Mouse (Mus musculus) splenic B cell, adult 2 months (primary cell): Measurements from ENCODE around the gene Zfp940.
A peak's percentile ranks its signal among the peaks of the same experiment; 100 is the strongest.
"Not testable (repeated sequence)": the region's sequence is repeated elsewhere in the genome, so short reads cannot be mapped to it uniquely, and the experiment has no call there.

ENCODE experiments used
- DNase-seq: peaks from one replicate; pipeline ENCODE4 v3.0.0-alpha.2; 2011; ENCODE audit warnings: low read depth, low spot score
- H3K27me3 ChIP-seq: 2 replicates; pipeline ENCODE4 v1.6.1; 2012; ENCODE audit warnings: mild to moderate bottlenecking, low read length, moderate library complexity, mixed read lengths; ENCODE audit not compliant: control insufficient read depth, poor library complexity, insufficient read depth, severe bottlenecking
- H3K36me3 ChIP-seq: 2 replicates; pipeline ENCODE4 v1.6.1; 2012; ENCODE audit warnings: mild to moderate bottlenecking, low read length, moderate library complexity, mixed read lengths; ENCODE audit not compliant: control insufficient read depth, poor library complexity, insufficient read depth, severe bottlenecking

Zfp940 gene

GRCm38 (mm10) chr7:29853219-29853842, at the start of gene Zfp940:
TSS of gene Zfp940 (minus strand) at chr7:29853669.
- DNase-seq = peak; percentile 85
- no peaks in the 10 kb centered on the region for H3K27me3 ChIP-seq
- no peaks in the 10 kb centered on the region for H3K36me3 ChIP-seq

- Histone ChIP-seq H3K27me3 (no peaks in the 10 kb centered on the region), H3K36me3 (peaks cover 17% of the 10 kb centered on the region)
- peak; percentile 5 for DNase-seq
These were observed 44.9 kb upstream of the Zfp940 start for GRCm38 (mm10) chr7:29898351-29898750.

DNA sequence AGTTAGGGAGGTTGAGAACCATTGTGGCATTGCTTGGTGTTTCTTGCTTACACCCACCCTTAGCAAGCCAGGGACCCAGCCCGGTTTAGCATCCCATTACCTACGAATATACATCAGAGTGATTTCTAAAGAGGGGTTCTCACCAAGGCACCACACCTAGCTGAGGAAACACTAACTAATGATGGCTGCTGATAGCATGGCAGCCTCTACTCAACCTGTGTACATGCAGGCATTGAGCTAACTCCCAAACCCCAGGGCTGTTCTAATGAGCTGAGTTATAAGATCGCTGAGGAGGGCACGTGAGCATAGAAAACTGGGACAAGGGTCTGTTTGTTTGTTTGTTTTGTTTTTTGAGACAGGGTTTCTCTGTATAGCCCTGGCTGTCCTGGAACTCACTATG, 39.3 kb upstream of the Zfp940 start:
- Histone ChIP-seq H3K27me3 (no peaks in the 10 kb centered on the region), H3K36me3 (peaks cover 17% of the 10 kb centered on the region)
- DNase-seq = no peak

DNA sequence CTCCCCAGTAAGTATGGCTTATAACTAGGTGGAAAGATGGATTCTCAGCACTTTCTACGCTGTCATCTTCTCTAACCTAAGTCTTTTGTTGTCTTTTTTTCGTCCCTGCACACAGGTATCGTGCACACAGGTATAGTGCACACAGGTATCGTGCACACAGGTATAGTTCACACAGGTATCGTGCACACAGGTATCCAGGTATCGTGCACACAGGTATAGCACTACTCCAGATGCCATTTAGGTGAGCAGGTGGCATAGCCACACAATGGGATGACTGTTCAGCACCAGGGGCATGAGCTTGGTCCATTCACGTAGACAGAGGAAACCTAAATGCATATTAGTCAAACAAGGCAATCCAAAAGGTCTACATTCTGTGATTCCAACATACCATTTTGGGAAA, 37.0 kb upstream of the Zfp940 start:
- Histone ChIP-seq H3K36me3 (peaks cover 7% of the 10 kb centered on the region), H3K27me3 (no peaks in the 10 kb centered on the region)
- no peak for DNase-seq

GRCm38 (mm10) chr7:29880916-29881315, 27.4 kb upstream of the Zfp940 start:
- no peak for DNase-seq
- Histone ChIP-seq H3K36me3 (no peaks in the 10 kb centered on the region), H3K27me3 (no peaks in the 10 kb centered on the region; the same call in 1 of the 2 replicates)

DNA sequence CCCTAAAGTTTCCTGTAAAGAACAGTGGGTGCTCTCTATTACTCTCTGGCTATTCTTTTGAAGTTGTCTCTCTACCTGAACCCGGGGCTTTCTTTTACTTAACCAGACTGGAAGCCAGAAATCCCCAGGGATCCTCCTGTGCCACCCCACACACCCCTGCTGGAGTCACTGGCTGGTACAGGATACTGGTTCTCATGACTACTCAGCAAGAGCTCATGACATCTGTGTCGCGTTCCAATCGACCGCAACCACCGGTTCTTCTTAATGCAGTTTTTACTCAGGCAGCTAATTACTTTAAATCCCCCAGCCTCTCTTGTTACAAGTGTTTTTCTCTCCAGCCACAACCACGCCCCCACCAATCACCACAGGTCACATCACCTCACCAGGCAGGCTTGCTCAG, 26.6 kb upstream of the Zfp940 start:
- Histone ChIP-seq H3K27me3 (no peaks in the 10 kb centered on the region; the same call in 1 of the 2 replicates), H3K36me3 (peaks cover 7% of the 10 kb centered on the region; the same call in 1 of the 2 replicates)
- DNase-seq = no peak

DNA sequence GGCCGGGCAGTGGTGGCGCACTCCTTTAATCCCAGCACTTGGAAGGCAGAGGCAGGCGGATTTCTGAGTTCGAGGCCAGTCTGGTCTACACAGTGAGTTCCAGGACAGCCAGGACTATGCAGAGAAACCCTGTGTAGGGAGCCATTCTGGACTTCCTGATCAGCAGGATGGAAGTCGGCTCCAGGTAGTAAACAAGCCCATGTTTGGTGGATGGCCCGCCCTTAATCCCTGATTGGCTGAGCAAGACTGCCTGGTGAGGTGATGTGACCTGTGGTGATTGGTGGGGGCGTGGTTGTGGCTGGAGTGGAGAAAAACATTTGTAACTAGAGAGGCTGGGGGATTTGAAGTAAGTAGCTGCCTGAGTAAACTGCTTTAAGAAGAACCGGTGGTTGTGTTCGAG, 24.1 kb upstream of the Zfp940 start:
- H3K27me3 ChIP-seq, DNase-seq: not testable (repeated sequence)
- peaks cover 17% of the 10 kb centered on the region; the same call in 1 of the 2 replicates for H3K36me3 ChIP-seq

DNA sequence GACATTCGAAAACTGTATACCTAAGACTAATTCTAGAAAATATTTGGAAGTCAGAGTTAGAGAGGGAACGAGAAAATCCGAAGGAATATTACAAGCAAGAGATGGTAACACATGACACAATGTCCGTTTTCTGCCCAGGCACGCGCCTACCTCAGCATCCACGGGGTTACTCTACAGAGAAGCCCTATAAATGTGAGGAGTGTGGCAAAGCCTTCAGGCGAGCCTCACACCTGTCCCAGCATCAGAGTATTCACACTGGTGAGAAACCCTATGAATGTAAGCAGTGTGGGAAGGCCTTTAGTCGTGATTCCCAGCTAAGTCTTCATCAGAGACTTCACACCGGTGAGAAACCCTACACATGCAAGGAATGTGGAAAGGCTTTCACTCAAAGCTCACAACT, 20.8 kb upstream of the Zfp940 start:
- Histone ChIP-seq H3K36me3 (peaks cover 17% of the 10 kb centered on the region; the same call in 1 of the 2 replicates), H3K27me3 (no peaks in the 10 kb centered on the region; the same call in 1 of the 2 replicates)
- DNase-seq = no peak

GRCm38 (mm10) chr7:29861660-29862059, 8.2 kb upstream of the Zfp940 start:
- DNase-seq = peak; percentile 26
- H3K27me3 ChIP-seq = no peaks in the 10 kb centered on the region

DNA sequence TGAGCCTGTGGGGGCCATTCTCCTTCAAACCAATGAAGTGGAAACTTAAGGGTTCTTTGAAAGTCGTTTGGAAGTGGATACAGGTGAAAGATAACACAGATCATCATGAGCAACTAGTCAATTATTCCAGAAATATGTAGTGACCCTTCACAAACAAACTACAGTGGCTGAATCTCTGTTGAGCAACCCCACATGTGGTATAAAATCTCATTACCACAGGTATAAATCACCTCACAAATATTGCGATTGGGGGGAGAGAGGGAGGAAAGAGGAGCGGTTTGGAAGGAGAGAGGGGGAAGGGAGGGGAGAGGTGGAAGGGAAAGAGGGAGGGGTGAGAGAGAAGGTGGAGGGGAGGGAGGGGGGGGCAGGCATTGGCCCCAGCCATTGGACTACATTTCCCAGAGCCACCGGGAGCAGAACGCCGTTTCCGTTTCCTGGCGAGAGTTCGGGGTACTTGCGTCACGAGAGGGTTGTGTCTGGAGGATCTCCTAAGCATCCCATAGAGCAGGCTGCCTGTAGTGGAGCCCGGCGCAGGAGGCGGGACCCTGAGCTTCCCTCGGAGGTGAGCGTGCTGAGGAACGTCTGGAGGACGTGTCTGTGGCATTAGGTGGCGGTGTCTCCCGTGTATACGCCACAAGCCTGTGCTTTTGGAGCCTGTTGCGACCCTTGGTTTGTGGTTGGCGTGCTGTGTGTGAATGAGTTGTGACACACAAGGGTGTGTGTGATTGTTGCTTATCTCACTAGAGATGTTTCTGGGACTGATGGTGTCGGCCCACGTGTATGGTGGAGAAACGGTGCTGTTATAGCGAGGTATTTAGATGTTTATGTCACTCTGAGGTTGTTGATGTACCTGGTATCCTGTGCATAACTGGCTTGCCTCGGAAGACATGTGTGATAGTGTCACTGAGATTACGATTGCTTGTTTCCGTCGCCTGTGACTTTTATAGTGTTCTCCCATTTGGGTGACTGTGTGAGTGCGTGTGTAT, 6.4 kb upstream of the Zfp940 start, which contains the start of gene Zfp420:
Gene Zfp420 (plus strand): TSS at position 448 of the 986 bp plus-strand sequence.
- peak; percentile 83 for DNase-seq
- Histone ChIP-seq H3K36me3 (no peaks in the 10 kb centered on the region), H3K27me3 (no peaks in the 10 kb centered on the region)

More at GRCm38 (mm10) chr7:29861660-29862059, 8.2 kb upstream of the Zfp940 start:
- H3K36me3 ChIP-seq = 0 out of 2 replicates have a peak, but pooled peaks cover 1% of the 10 kb centered on the region

- DNase-seq = no peak
- Histone ChIP-seq H3K36me3 (no peaks in the 10 kb centered on the region), H3K27me3 (no peaks in the 10 kb centered on the region)
These were observed 644 bp downstream of the Zfp940 start for GRCm38 (mm10) chr7:29852831-29853218.

- H3K27me3 ChIP-seq = no peaks in the 10 kb centered on the region
- no peak for DNase-seq
- peaks cover 2% of the 10 kb centered on the region for H3K36me3 ChIP-seq
These were observed 8.9 kb downstream of the Zfp940 start for GRCm38 (mm10) chr7:29844616-29845015.

- H3K27me3 ChIP-seq = no peaks in the 10 kb centered on the region
- peaks cover 2% of the 10 kb centered on the region; the same call in 1 of the 2 replicates for H3K36me3 ChIP-seq
- DNase-seq = no peak
These were observed 11.4 kb downstream of the Zfp940 start for GRCm38 (mm10) chr7:29842105-29842504.

DNA sequence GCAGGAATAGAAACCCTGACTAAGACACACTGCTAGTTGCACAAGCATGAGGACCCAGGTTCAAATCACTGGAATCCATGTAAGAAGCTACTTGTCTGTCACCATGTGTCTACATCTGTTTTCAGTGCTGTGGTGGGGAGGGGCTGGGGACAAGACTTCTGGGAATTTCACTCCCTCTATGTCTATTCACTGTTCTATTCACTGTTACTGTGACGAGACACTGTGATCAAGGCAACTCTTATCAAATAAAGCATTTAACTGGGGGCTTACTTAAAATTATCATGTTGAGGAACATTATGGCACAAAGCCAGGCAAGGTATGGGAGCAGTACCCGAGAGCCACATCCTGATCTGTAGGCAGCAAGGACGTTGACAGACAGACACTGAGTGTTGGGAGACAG, 14.2 kb downstream of the Zfp940 start:
- no peaks in the 10 kb centered on the region for H3K27me3 ChIP-seq
- DNase-seq = no peak
- no peaks in the 10 kb centered on the region for H3K36me3 ChIP-seq

DNA sequence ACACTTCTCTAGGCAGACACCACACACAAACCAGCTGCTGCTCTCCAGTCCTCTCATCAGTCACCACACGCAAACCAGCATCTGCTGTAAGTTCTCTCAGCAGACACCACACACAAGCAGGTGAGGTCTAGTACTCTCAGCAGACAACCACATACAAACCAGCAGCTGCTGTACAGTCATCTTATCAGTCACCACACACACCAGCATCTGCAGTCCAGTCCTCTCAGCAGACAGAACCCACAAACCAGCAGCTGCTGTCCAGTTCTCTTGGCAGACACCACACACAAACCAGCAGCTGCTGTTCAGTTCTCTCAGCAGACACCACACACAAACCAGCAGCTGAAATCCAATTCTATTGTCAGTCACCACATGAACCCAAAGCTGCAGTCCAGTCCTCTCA, 16.7 kb downstream of the Zfp940 start:
- no peaks in the 10 kb centered on the region for H3K27me3 ChIP-seq
- no peak for DNase-seq
- H3K36me3 ChIP-seq = peaks cover 1% of the 10 kb centered on the region; the same call in 1 of the 2 replicates
